Mouse (Mus musculus): ENCODE measurements at regions not wholly inside any gene's neighbourhood (a gene's known extent, or its start where the extent isn't known, plus 50 kb on each side); places are given as distances from the start of the nearest gene placed in this dataset.
A peak's percentile ranks its signal among the peaks of the same experiment; 100 is the strongest.

GRCm38 (mm10) chr3:104586342-104587175 lies 51.9 kb upstream of the Slc16a1 start:
- no peak for DNase-seq (ENCODE audit: low spot score)

GRCm38 (mm10) chr3:104585303-104585702 lies 53.2 kb upstream of the Slc16a1 start:
- no peak for DNase-seq (ENCODE audit: low spot score)

- no peak for DNase-seq (ENCODE audit: low spot score)
These were observed 55.2 kb upstream of the Slc16a1 start for GRCm38 (mm10) chr3:104583236-104583635.

GRCm38 (mm10) chr3:104582521-104582920 lies 55.9 kb upstream of the Slc16a1 start:
- DNase-seq (ENCODE audit: low spot score): no peak

GRCm38 (mm10) chr3:104579186-104579585 lies 59.3 kb upstream of the Slc16a1 start:
- no peak for DNase-seq (ENCODE audit: low spot score)

- peak; percentile 8 for DNase-seq (ENCODE audit: low spot score)
These were observed 60.1 kb upstream of the Slc16a1 start for GRCm38 (mm10) chr3:104578374-104578773.

- no peak for DNase-seq (ENCODE audit: low spot score)
These were observed 61.1 kb upstream of the Slc16a1 start for GRCm38 (mm10) chr3:104577228-104577927.

GRCm38 (mm10) chr3:104573277-104573940 lies 61.7 kb upstream of the Lrig2 start:
- no peak for DNase-seq (ENCODE audit: low spot score)

GRCm38 (mm10) chr3:104571935-104572631 lies 60.4 kb upstream of the Lrig2 start:
- no peak for DNase-seq (ENCODE audit: low spot score)

GRCm38 (mm10) chr3:104565423-104566230 lies 53.9 kb upstream of the Lrig2 start:
- DNase-seq (ENCODE audit: low spot score): peak; percentile 8

- no peak for DNase-seq (ENCODE audit: low spot score)
These were observed 53.1 kb upstream of the Lrig2 start for GRCm38 (mm10) chr3:104564857-104565256.

- DNase-seq (ENCODE audit: low spot score): no peak
These were observed 49.8 kb upstream of the Lrig2 start for GRCm38 (mm10) chr3:104561567-104561966.
